Mouse (Mus musculus): ENCODE data around the gene Chd1l.

GRCm38 (mm10) chr3:97654901-97655300 is 44.9 kb upstream of the Chd1l start:
- peak; percentile 69 for TF ChIP-seq CTCF (IDR thresholded peaks at IDR 0.05; ENCODE audit: low read depth)
- TF ChIP-seq EP300 (optimal IDR thresholded peaks at IDR 0.05): no peak
